Mouse (Mus musculus): ENCODE results near the gene Josd2. TPM values are rescaled to one million over a fixed set of nuclear protein-coding genes. Genes with fewer than 3 reads are reported as not detected.

The Josd2 gene
- polyA plus RNA-seq, 1 experiment = 294 TPM

GRCm38 (mm10) chr7:44464511-44464910 is 3.3 kb upstream of the Josd2 start:
- 2% methylated on average over 4 of the region's 4 CpGs for WGBS
- peaks cover 59% of the 10 kb centered on the region for H3K4me1 ChIP-seq (ENCODE audit: control insufficient read depth, insufficient read depth, low read length)
- TF ChIP-seq POLR2A (IDR thresholded peaks at IDR 0.05; ENCODE audit: borderline replicate concordance, insufficient read depth, low read length) (peak; percentile 21; the same call in 1 of the 2 replicates), CTCF (IDR thresholded peaks at IDR 0.05; ENCODE audit: borderline replicate concordance, insufficient read depth, low read depth, low read length) (no peak)

GRCm38 (mm10) chr7:44465111-44465510 is 2.7 kb upstream of the Josd2 start, which contains the start of gene Aspdh:
TSS of gene Aspdh (plus strand) at chr7:44465391.
- Histone ChIP-seq H3K27me3 (ENCODE audit: control insufficient read depth, insufficient read depth, low read length) (no peaks in the 10 kb centered on the region), H3K4me1 (ENCODE audit: control insufficient read depth, insufficient read depth, low read length) (peaks cover 58% of the 10 kb centered on the region), H3K27ac (ENCODE audit: insufficient read depth, low read length) (peak within 1 kb of the TSS; percentile 94), H3K4me3 (replicated peaks; ENCODE audit: insufficient read depth, low read depth, low read length) (peak within 1 kb of the TSS; percentile 7)
- TF ChIP-seq CTCF (IDR thresholded peaks at IDR 0.05; ENCODE audit: borderline replicate concordance, insufficient read depth, low read depth, low read length) (no peak), POLR2A (IDR thresholded peaks at IDR 0.05; ENCODE audit: borderline replicate concordance, insufficient read depth, low read length) (no peak)
- peak; percentile 55 for DNase-seq
- 27% methylated on average over 2 of the region's 2 CpGs for WGBS

More at GRCm38 (mm10) chr7:44464511-44464910, 3.3 kb upstream of the Josd2 start:
- Histone ChIP-seq H3K27me3 (ENCODE audit: control insufficient read depth, insufficient read depth, low read length) (no peaks in the 10 kb centered on the region), H3K4me3 (replicated peaks; ENCODE audit: insufficient read depth, low read depth, low read length) (peak overlapping the region; percentile 7), H3K27ac (ENCODE audit: insufficient read depth, low read length) (peak overlapping the region; percentile 94)
- DNase-seq = peak; percentile 96 to 98

- 60% methylated on average over 10 of the region's 10 CpGs for WGBS
Observed at GRCm38 (mm10) chr7:44466006-44466887, 1.5 kb upstream of the Josd2 start.

GRCm38 (mm10) chr7:44466888-44467311 is 880 bp upstream of the Josd2 start:
- Histone ChIP-seq H3K4me3 (replicated peaks; ENCODE audit: insufficient read depth, low read depth, low read length) (no peak overlapping the region), H3K4me1 (ENCODE audit: control insufficient read depth, insufficient read depth, low read length) (peaks cover 43% of the 10 kb centered on the region), H3K27me3 (ENCODE audit: control insufficient read depth, insufficient read depth, low read length) (no peaks in the 10 kb centered on the region), H3K27ac (ENCODE audit: insufficient read depth, low read length) (peak overlapping the region; percentile 94)
- 55% methylated on average over 16 of the region's 16 CpGs for WGBS
- TF ChIP-seq POLR2A (IDR thresholded peaks at IDR 0.05; ENCODE audit: borderline replicate concordance, insufficient read depth, low read length) (no peak), CTCF (IDR thresholded peaks at IDR 0.05; ENCODE audit: borderline replicate concordance, insufficient read depth, low read depth, low read length) (no peak)
- DNase-seq = peak; percentile 48 to 56

More at GRCm38 (mm10) chr7:44466006-44466887, 1.5 kb upstream of the Josd2 start:
- DNase-seq = peak; percentile 40 to 50
- no peak for TF ChIP-seq POLR2A (IDR thresholded peaks at IDR 0.05; ENCODE audit: borderline replicate concordance, insufficient read depth, low read length)
- no peak for TF ChIP-seq CTCF (IDR thresholded peaks at IDR 0.05; ENCODE audit: borderline replicate concordance, insufficient read depth, low read depth, low read length)
- H3K27ac ChIP-seq (ENCODE audit: insufficient read depth, low read length) = peak overlapping the region; percentile 94
- H3K4me1 ChIP-seq (ENCODE audit: control insufficient read depth, insufficient read depth, low read length) = peaks cover 49% of the 10 kb centered on the region
- no peaks in the 10 kb centered on the region for H3K27me3 ChIP-seq (ENCODE audit: control insufficient read depth, insufficient read depth, low read length)
- H3K4me3 ChIP-seq (replicated peaks; ENCODE audit: insufficient read depth, low read depth, low read length) = no peak overlapping the region

- DNase-seq = peak in 1 of 2 experiments; percentile 54
- peaks cover 49% of the 10 kb centered on the region for H3K4me1 ChIP-seq (ENCODE audit: control insufficient read depth, insufficient read depth, low read length)
- 13% methylated on average over 15 of the region's 15 CpGs for WGBS
Observed at GRCm38 (mm10) chr7:44468644-44469285, 985 bp downstream of the Josd2 start.

GRCm38 (mm10) chr7:44469677-44470675 is 2.2 kb downstream of the Josd2 start:
- no peaks in the 10 kb centered on the region for H3K27me3 ChIP-seq (ENCODE audit: control insufficient read depth, insufficient read depth, low read length)
- H3K4me1 ChIP-seq (ENCODE audit: control insufficient read depth, insufficient read depth, low read length) = peaks cover 48% of the 10 kb centered on the region
- 77% methylated on average over 16 of the region's 16 CpGs for WGBS
- TF ChIP-seq POLR2A (IDR thresholded peaks at IDR 0.05; ENCODE audit: borderline replicate concordance, insufficient read depth, low read length) = no peak
- no peak for TF ChIP-seq CTCF (IDR thresholded peaks at IDR 0.05; ENCODE audit: borderline replicate concordance, insufficient read depth, low read depth, low read length)
- DNase-seq = peak in 1 of 2 experiments; percentile 27
- H3K27ac ChIP-seq (ENCODE audit: insufficient read depth, low read length) = peak overlapping the region; percentile 25; the same call in 1 of the 2 replicates
- no peak overlapping the region for H3K4me3 ChIP-seq (replicated peaks; ENCODE audit: insufficient read depth, low read depth, low read length)

More at GRCm38 (mm10) chr7:44468644-44469285, 985 bp downstream of the Josd2 start:
- peak overlapping the region; percentile 69 for H3K4me3 ChIP-seq (replicated peaks; ENCODE audit: insufficient read depth, low read depth, low read length)
- peak overlapping the region; percentile 32 for H3K27ac ChIP-seq (ENCODE audit: insufficient read depth, low read length)
- H3K27me3 ChIP-seq (ENCODE audit: control insufficient read depth, insufficient read depth, low read length) = no peaks in the 10 kb centered on the region
- TF ChIP-seq CTCF (IDR thresholded peaks at IDR 0.05; ENCODE audit: borderline replicate concordance, insufficient read depth, low read depth, low read length) = no peak
- no peak for TF ChIP-seq POLR2A (IDR thresholded peaks at IDR 0.05; ENCODE audit: borderline replicate concordance, insufficient read depth, low read length)

Data from cerebellum, adult 2 months (tissue).